Mouse (Mus musculus) monocyte, adult 5-6 weeks (primary cell): ENCODE results near the gene Yy1. TPM values are rescaled to one million over a fixed set of nuclear protein-coding genes. Genes with fewer than 3 reads are reported as not detected.
"Not testable (repeated sequence)": the region's sequence is repeated elsewhere in the genome, so short reads cannot be mapped to it uniquely, and the experiment has no call there.

Source experiments
- ATAC-seq: fragments of 153-309, 156-312 bp; replicated peaks from 2 replicates; pipeline ENCODE4 v1.8.0; 2017; ENCODE audit warnings: mild to moderate bottlenecking; ENCODE audit not compliant: low TSS enrichment, insufficient number of reproducible peaks, severe bottlenecking, poor library complexity, low FRiP score
- total RNA-seq: library from RNA; stranded (forward); fragments of 200-1000, 200-491, 200-594 nt; gene quantifications from 3 replicates; pipeline ENCODE4 v1.2.3, GENCODE M21; 2017

Yy1 gene
- total RNA-seq, 1 experiment from 2014 or later, result 60.9 TPM

DNA sequence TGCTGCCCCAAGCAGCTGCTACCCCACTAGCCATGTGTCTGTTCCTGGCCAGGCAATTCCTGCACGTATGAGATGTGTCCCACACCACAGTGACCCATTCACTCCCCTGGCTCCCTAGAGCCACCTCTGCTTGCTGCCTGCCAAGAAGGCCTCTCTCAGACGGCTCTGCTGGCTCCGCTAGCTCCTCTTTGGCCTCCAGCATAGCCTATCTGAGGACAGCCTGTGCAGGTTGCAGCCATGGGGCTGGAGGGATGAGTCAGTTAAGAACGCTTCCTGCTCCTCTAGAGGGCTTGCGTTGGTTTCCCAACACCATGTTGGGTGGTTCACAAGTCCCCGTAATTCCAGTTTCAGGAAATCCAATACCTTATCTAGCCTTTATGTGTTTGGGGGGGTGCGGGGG is 49.9 kb downstream of the Yy1 start:
- ATAC-seq, result no peak

DNA sequence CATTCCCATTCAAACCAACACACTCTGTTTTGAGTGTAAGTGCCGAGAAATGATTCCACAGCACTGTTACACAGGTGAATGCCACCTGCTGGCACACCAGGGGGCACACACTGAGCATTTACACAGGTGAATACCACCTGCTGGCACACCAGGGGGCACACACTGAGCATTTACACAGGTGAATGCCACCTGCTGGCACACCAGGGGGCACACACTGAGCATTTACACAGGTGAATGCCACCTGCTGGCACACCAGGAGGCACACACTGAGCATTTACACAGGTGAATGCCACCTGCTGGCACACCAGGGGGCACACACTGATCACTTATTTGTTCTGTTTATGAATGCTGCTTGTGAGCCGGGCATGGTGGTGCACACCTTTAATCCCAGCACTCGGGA is 55.3 kb downstream of the Yy1 start:
- ATAC-seq, result not testable (repeated sequence)

GRCm38 (mm10) chr12:108849488-108850022 is 56.8 kb downstream of the Yy1 start:
- no peak for ATAC-seq

DNA sequence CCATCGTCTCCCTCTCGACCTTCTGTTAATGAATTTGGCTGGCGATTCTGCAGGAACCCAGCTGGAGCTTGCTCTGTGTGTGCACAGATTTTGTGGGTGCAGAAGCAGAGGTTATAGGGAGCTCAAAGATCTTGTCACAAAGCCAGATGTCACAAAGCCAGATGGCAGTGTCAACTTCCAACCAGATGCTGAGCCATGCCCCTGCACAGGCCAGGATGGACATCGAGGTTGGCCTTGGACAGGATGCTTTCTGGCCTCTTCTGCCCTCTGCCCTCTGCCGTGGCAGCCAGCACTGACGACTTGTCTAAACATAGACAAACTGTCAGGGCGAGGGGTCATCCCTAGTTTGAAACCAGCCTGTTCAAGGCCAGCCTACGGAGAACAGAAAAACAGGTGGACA is 57.4 kb downstream of the Yy1 start:
- ATAC-seq, result no peak

DNA sequence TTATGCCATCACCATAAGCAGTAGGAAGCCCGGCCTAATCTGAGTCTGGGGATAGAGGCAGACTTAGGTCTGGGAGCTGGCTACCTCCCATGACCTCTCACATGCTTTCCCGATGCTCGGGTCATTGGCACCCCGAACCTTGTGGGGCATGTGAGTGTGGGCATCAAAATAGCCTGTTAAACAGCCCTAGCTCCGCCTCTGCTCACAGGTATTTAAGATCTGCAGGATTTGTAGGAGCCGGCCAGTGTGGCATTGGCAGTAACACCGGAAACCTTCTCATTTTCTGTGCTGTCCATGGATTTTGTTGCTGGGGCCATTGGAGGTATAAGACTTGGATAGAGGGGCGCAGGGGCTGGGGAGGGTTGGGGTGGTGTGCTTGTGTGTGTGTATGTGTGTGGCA is 58.1 kb downstream of the Yy1 start:
- no peak for ATAC-seq

GRCm38 (mm10) chr12:108852822-108853221 is 60.0 kb downstream of the Yy1 start:
- ATAC-seq, result no peak

GRCm38 (mm10) chr12:108855081-108855480 is 62.3 kb downstream of the Yy1 start:
- no peak for ATAC-seq

DNA sequence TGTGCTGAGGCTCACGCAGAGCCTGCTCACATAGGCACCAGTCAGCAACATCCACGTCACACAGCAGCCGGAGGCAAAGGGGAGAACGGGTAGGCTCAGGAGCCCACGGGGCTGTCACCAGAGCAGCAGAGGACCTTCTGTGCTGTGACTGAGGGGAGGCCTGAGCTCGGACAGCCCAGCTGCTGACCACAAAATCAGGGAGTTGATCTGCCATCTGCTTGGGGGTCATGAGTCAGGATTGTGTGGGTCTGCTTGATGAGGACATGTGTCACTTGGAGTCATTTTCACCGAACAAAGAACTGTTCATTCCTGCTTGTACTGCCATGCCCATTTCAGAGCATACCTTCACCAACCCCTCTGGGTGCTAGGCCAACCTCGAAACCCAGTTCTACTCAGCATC is 63.4 kb downstream of the Yy1 start:
- no peak for ATAC-seq

- ATAC-seq, result no peak
These were observed 64.3 kb downstream of the Yy1 start for GRCm38 (mm10) chr12:108857109-108857508.

DNA sequence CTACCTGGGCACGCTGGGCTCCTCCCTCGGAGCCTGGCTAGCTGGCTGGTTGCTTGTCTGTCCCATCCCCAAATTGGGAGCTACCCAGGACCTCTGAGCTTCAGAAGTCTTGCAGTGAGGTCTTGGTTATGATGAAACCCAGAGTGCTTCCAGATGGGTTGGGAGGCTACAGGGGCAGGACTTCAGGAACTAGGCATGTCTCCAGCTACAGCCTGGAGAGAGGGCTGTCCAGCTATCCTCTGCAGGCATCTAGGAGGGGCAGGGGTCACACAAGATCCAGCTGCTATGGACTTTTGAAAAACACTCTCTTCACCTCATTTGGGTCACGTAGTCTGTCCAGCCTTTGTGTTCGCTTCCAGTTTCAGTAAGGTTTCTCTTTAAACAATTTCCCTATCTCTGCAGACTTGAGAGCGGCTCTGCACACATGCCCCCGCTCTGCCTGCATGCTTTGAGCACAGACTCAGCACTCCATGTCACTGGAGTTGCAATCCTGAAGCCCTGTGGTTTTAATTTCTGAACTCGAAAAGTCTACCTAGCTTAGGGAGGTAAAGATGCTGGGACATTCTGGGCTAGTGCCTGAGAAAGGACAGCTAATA is 64.9 kb downstream of the Yy1 start:
- no peak for ATAC-seq

GRCm38 (mm10) chr12:108858486-108858885 is 65.7 kb downstream of the Yy1 start:
- no peak for ATAC-seq

DNA sequence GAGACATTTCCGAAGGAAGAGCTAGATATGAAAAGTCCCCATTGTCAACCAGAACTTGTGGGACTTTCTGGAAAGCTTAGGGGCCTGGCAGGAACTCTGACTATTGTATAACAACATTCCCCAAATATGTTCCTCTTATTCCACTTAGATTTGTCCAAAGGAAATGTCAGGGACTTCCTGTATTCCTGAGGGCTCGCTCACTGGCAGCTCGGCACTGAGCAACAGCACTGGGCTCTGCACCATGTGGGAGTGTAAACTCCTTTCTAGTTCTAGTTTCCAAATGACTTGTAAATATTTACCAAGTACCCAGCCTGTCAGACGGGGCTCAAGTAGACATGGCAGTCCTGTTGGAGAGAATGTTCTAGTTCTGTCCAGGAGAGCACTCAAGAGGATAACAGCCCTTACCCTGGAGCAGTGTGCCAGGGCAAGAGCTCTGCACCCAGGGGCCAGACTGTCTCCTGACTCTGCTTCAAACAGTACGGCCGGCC is 72.3 kb downstream of the Yy1 start:
- no peak for ATAC-seq

DNA sequence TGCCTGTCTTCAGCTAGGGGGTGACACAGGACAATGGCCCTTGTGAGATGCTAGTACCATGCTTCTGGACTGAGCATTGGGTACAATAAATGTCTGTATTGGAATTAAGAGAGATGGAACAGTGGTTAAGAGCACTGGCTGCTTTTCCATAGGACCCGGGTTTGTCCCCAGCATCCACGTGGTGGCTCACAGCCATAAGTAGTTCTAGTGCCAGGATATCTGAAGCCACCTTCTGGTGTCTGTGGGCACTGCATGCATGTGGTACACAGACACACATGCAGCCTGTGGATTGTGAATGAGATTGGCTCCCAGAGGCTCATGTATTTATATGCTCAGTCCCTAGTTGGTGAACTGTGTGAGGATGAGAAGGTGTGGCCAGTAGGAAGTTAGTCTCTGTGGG is 76.8 kb downstream of the Yy1 start:
- ATAC-seq, result no peak

Other genes starting within 250 kb of the Yy1 start
- gene Evl, start 238.3 kb upstream of the Yy1 start, total RNA-seq, result 395 to 558 TPM (median 422 TPM) in 3 replicates
- 0.21 to 0.29 TPM in 2 of 3 replicates, not detected in the other for gene Degs2, start 90.7 kb upstream of the Yy1 start, total RNA-seq
- 0.11 to 1.8 TPM in 2 of 3 replicates, not detected in the other for gene Slc25a29, start 42.9 kb downstream of the Yy1 start, total RNA-seq
- 0.48 to 1.3 TPM in 2 of 3 replicates, not detected in the other for gene Slc25a47, start 43.1 kb downstream of the Yy1 start, total RNA-seq
- 3.0 to 9.0 TPM (median 6.5 TPM) in 3 replicates for gene Wdr25, start 100.7 kb downstream of the Yy1 start, total RNA-seq
- gene Wars, start 101.2 kb downstream of the Yy1 start, total RNA-seq, result 42.0 to 59.0 TPM (median 59.0 TPM) in 3 replicates